8 mouse cellular contexts compared by ENCODE assay signal in the genomic region with DNA sequence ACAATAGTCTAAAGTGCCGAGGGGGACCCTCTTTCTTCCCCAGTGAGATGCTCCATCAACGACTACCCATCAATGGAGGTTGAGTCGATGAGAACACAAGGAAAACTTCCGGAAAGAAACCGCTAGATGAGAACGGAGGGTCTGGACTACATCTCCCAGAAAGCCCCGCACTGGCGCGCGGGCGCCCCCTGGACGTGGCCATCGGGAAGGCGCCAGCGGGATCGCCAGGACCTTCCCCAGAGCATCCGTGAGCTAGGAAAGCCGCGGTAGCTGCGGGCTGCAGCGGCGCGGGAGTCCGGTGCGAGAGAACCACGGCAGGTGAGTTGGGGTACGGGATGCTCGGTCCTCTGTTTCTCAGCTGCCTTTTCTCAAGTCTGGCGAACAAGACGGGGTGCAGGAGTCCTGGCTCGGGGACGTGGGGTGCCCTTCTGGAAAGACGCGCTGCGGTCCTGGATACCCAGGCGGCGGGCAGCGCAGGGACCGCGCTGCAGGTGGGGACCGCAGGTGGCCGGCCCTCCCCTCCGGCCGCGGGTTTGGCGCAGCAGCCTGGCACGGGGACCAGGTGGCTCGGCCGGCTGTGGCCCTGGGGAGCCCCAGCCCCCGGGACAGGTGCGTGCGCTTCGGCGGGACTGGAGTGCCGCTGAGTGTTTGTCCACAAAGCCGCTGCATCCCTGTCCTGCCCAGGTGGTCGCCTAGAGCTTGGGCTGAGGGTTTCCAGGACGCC. TPM values are rescaled to one million over a fixed set of nuclear protein-coding genes. Genes with fewer than 3 reads are reported as not detected.
DNase-seq lines count a peak whose midpoint lies in the region; ATAC-seq lines count a peak whose summit lies in the region.

A gene (plus strand): TSS at position 192 of the 724 bp plus-strand sequence.

- peak; percentile 95 to 96 for DNase-seq in adrenal gland, adult 18-20 months (ENCODE audit: low spot score in 2 of 2)
- DNase-seq in embryo, embryonic 10.5 days (ENCODE audit: low spot score): peak; percentile 94
- DNase-seq in gastrocnemius, postnatal 14 days: peak; percentile 87
- peak; percentile 71 to 95 for DNase-seq in left cerebral cortex, adult 9 months (ENCODE audit: low spot score in 2 of 2)
- DNase-seq in right cerebral cortex, adult 2 months (ENCODE audit: low spot score in 2 of 2): peak; percentile 93 to 97
- peak; percentile 70 for DNase-seq in urinary bladder, postnatal 10 days (ENCODE audit: low spot score)

- peaks cover 11% of the 10 kb centered on the region for H3K27me3 ChIP-seq in megakaryocyte, embryonic 14.5 days (replicated peaks)

- H3K4me3 ChIP-seq in megakaryocyte, embryonic 14.5 days (replicated peaks): peak within 1 kb of the TSS; percentile 96

- peak; percentile 99 for ATAC-seq in inflammation-experienced regulatory T-cells, adult 6 months

- no peaks in the 10 kb centered on the region for H3K9me3 ChIP-seq in megakaryocyte, embryonic 14.5 days

- no peaks in the 10 kb centered on the region for H3K36me3 ChIP-seq in megakaryocyte, embryonic 14.5 days (replicated peaks; ENCODE audit: low read length)

- peaks cover 34% of the 10 kb centered on the region for H3K4me1 ChIP-seq in megakaryocyte, embryonic 14.5 days

- intact Hi-C loops in gastrocnemius, postnatal 14 days (cut with DNase I; ENCODE audit: low total_unique reads): no loop called here

RNA-seq across cellular contexts. Expression of the gene that starts here (rescaled TPM):
- 1 to 10 TPM; 4.4 to 6.3 TPM for total RNA-seq in adrenal gland, adult 18-20 months (2021)
- total RNA-seq in gastrocnemius, postnatal 14 days (2021): 1 to 10 TPM; 5.0 to 5.4 TPM
- 1 to 10 TPM in 2 of 3 experiments, under 1 TPM in 1; 0.87 to 6.0 (median 3.3) TPM for polyA plus RNA-seq in inflammation-experienced regulatory T-cells, adult 6 months (2017; shearing (Covaris generic))
- 7.1 and 13.9 TPM in 2 replicates for polyA plus RNA-seq in megakaryocyte, embryonic 14.5 days (2012; ENCODE audit: insufficient read depth, low replicate concordance)

Comparison
In these comparisons a context has a peak if more than half of its experiments do, and no peak if none do; other contexts are left out.
1. Peak in every context shown above with its lines: DNase-seq, ATAC-seq and H3K4me3 ChIP-seq.